Mouse (Mus musculus) hindbrain, embryonic 15.5 days (tissue): ENCODE measurements at regions not wholly inside any gene's neighbourhood (a gene's known extent, or its start where the extent isn't known, plus 50 kb on each side); places are given as distances from the start of the nearest gene placed in this dataset.

Experiments used
- ATAC-seq: fragments of 200-750 bp; cut with Nextera tagmentation; 2 replicates; pipeline ENCODE4 v1.8.0; 2017; ENCODE audit warnings: low read depth, moderate number of reproducible peaks, moderate TSS enrichment; ENCODE audit not compliant: low FRiP score
- H3K27ac ChIP-seq: fragments of 300-500 bp; sonication (generic); replicated peaks from 2 replicates; pipeline ENCODE4 v1.5.1; 2015; ENCODE audit warnings: mild to moderate bottlenecking, inconsistent platforms
- H3K27me3 ChIP-seq: fragments of 300-500 bp; sonication (generic); 2 replicates; pipeline ENCODE4 v1.6.1; 2015; ENCODE audit warnings: control low read depth, inconsistent platforms
- H3K36me3 ChIP-seq: fragments of 300-500 bp; sonication (generic); 2 replicates; pipeline ENCODE4 v1.6.1; 2015; ENCODE audit warnings: control low read depth, inconsistent platforms
- H3K4me1 ChIP-seq: fragments of 300-500 bp; sonication (generic); replicated peaks from 2 replicates; pipeline ENCODE4 v1.6.1; 2015; ENCODE audit warnings: control low read depth, inconsistent platforms
- H3K4me2 ChIP-seq: fragments of 300-500 bp; sonication (generic); 2 replicates; pipeline ENCODE4 v1.6.1; 2015; ENCODE audit warnings: moderate library complexity, mild to moderate bottlenecking, inconsistent platforms
- H3K4me3 ChIP-seq: fragments of 300-500 bp; sonication (generic); 2 replicates; pipeline ENCODE4 v1.5.1; 2015; ENCODE audit warnings: mild to moderate bottlenecking, inconsistent platforms
- H3K9ac ChIP-seq: fragments of 300-500 bp; sonication (generic); 2 replicates; pipeline ENCODE4 v1.6.1; 2015; ENCODE audit warnings: inconsistent platforms
- H3K9me3 ChIP-seq: fragments of 300-500 bp; sonication (generic); 2 replicates; pipeline ENCODE4 v1.6.1; 2016; ENCODE audit warnings: control low read depth, inconsistent platforms
- WGBS: fragments of 180-500 bp; shearing (Covaris S2); methylation state at CpG from one replicate; pipeline ENCODE4 v1.1.7; 2015; 5-methylcytosine and 5-hydroxymethylcytosine counted together

DNA sequence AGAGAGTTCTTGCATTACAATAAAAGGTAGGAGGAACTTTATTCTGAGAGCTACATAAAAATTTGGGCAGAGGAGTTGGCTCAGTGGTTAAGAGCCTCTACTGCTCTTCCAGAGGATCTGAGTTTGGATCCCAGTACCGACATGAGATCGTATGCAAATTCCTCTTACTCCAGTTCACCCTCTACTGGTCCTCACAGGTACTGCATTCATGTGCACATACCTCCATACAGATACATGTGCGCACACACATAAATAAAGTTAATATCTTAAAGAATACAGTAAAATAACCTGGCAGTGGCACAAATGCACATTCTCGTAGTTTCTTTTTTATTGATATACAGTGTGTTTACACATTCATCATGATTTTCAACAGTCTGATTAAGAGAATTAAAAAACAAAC, 232.4 kb downstream of the Vps13c start:
- no peak overlapping the region for H3K27ac ChIP-seq
- no peaks in the 10 kb centered on the region for H3K36me3 ChIP-seq
- no peaks in the 10 kb centered on the region for H3K9me3 ChIP-seq
- H3K4me2 ChIP-seq, result no peak overlapping the region
- 93% methylated on average over 4 of the region's 4 CpGs for WGBS
- no peak overlapping the region for H3K4me3 ChIP-seq
- H3K27me3 ChIP-seq, result no peaks in the 10 kb centered on the region
- no peak for ATAC-seq
- H3K9ac ChIP-seq, result no peak overlapping the region
- H3K4me1 ChIP-seq, result no peaks in the 10 kb centered on the region

DNA sequence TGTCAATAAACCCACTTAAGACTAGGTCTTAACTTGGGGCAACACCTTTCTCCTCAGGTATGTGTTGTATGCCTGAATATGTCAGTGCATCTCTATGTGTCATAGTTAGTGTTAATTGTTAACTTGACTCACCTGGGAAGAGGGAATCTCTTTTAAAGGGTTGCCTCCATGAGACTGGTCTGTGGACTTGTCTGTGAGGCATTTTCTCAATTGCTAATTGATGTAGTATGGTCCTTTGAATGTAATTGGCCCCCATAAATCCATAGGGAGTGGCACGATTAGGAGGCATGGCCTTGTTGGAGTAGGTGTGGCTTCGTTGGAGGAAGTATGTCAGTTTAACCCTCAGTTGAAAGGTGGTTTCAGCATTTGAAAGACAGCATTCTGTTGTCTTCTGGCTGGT, 237.1 kb downstream of the Vps13c start:
- Histone ChIP-seq H3K4me3 (no peak overlapping the region), H3K27ac (no peak overlapping the region), H3K9ac (no peak overlapping the region), H3K4me2 (no peak overlapping the region), H3K9me3 (no peaks in the 10 kb centered on the region), H3K36me3 (no peaks in the 10 kb centered on the region), H3K4me1 (no peaks in the 10 kb centered on the region), H3K27me3 (no peaks in the 10 kb centered on the region)
- no peak for ATAC-seq
- 82% methylated on average over 2 of the region's 2 CpGs for WGBS

DNA sequence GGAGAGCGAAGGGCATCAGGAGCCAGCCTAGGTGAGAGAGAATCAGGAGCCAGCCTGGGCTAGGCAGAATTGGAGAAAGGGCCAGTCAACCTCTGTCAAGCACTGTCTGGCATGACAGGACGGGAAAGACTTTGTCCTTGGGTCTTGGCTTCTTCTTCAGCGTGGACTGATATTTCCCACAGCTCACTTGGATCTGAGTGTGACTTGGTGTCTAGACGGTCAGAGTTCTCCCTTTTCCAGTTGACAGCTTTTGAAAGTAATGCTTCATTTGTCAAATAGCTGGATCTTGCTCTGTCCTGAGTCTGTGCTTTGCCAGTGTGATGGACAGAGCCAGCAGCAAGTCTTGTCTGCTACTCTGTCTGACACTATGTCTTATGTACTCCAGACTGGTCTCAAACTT, 243.1 kb downstream of the Vps13c start:
- WGBS, result 81% methylated on average over 4 of the region's 4 CpGs
- Histone ChIP-seq H3K4me1 (no peaks in the 10 kb centered on the region), H3K4me2 (no peak overlapping the region), H3K27ac (no peak overlapping the region), H3K9ac (no peak overlapping the region), H3K9me3 (no peaks in the 10 kb centered on the region), H3K36me3 (no peaks in the 10 kb centered on the region), H3K4me3 (no peak overlapping the region), H3K27me3 (no peaks in the 10 kb centered on the region)
- no peak for ATAC-seq

DNA sequence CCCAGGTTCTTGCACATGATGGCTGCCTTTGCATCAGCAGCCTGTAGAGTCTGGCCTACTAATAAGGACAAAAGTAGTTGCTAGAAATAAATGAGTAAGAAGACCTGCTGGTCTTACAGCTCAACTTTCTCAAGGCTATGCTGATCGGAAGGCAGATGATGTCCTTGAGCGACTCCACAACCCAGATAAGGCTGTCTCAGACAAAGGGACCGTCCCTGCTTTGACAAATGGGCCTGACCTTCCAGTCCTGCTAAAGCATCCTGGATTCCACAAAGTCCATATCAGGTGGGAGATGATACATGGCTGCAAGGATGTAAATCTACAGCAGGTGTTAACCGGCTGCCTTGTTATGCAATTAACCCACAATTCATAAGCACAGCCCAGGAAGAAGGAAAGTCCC, 244.8 kb downstream of the Vps13c start:
- Histone ChIP-seq H3K27me3 (no peaks in the 10 kb centered on the region), H3K9me3 (no peaks in the 10 kb centered on the region), H3K4me2 (no peak overlapping the region), H3K36me3 (no peaks in the 10 kb centered on the region), H3K4me1 (no peaks in the 10 kb centered on the region), H3K4me3 (no peak overlapping the region), H3K9ac (no peak overlapping the region), H3K27ac (no peak overlapping the region)
- no peak for ATAC-seq
- WGBS, result 81% methylated on average over 4 of the region's 4 CpGs

- H3K4me1 ChIP-seq, result no peaks in the 10 kb centered on the region
- no peak overlapping the region for H3K9ac ChIP-seq
- no peak for ATAC-seq
- H3K27me3 ChIP-seq, result no peaks in the 10 kb centered on the region
- no peaks in the 10 kb centered on the region for H3K9me3 ChIP-seq
- no peaks in the 10 kb centered on the region for H3K36me3 ChIP-seq
- H3K4me3 ChIP-seq, result no peak overlapping the region
- 88% methylated on average over 5 of the region's 5 CpGs for WGBS
- H3K4me2 ChIP-seq, result no peak overlapping the region
- H3K27ac ChIP-seq, result no peak overlapping the region
Observed at GRCm38 (mm10) chr9:68094561-68094960, 254.4 kb downstream of the Vps13c start.

- Histone ChIP-seq H3K4me1 (no peaks in the 10 kb centered on the region), H3K9ac (no peak overlapping the region), H3K27ac (no peak overlapping the region), H3K4me3 (no peak overlapping the region), H3K4me2 (no peak overlapping the region), H3K27me3 (no peaks in the 10 kb centered on the region), H3K36me3 (no peaks in the 10 kb centered on the region), H3K9me3 (no peaks in the 10 kb centered on the region)
- 74% methylated on average over 9 of the region's 9 CpGs for WGBS
- ATAC-seq, result no peak
Observed at GRCm38 (mm10) chr9:68109841-68110240, 269.6 kb downstream of the Vps13c start.

DNA sequence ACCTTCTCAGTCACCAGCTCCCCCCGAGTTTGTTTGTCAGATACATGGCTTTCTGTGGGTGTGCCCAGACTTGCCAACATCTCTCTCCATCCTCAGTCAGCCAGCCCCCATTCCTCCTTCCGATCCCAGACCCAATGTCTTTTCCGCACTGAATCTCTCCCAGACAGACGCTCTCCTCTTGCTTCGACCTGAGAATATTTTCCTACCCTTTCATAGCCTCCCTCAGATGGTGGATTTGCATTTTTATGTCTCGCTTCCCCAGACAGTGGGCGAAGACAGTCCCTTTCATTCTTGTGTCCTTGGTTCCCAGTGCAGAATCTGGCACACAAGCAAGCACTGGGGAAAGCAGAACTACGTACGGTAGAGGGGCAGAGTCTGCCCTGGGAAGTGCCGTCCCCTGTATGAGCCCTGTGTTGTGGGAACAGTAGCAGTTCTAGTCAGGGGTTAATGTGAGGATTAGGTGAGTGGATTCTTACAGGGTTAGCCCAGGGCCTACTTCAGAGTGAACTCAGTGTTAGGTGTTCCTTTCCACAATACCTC, 275.0 kb downstream of the Vps13c start:
- WGBS, result 81% methylated on average over 10 of the region's 10 CpGs
- no peak overlapping the region for H3K27ac ChIP-seq
- H3K4me1 ChIP-seq, result no peaks in the 10 kb centered on the region
- no peak overlapping the region for H3K9ac ChIP-seq
- no peak overlapping the region for H3K4me3 ChIP-seq
- no peaks in the 10 kb centered on the region for H3K36me3 ChIP-seq
- no peaks in the 10 kb centered on the region for H3K9me3 ChIP-seq
- no peaks in the 10 kb centered on the region for H3K27me3 ChIP-seq
- no peak overlapping the region for H3K4me2 ChIP-seq
- ATAC-seq, result no peak

DNA sequence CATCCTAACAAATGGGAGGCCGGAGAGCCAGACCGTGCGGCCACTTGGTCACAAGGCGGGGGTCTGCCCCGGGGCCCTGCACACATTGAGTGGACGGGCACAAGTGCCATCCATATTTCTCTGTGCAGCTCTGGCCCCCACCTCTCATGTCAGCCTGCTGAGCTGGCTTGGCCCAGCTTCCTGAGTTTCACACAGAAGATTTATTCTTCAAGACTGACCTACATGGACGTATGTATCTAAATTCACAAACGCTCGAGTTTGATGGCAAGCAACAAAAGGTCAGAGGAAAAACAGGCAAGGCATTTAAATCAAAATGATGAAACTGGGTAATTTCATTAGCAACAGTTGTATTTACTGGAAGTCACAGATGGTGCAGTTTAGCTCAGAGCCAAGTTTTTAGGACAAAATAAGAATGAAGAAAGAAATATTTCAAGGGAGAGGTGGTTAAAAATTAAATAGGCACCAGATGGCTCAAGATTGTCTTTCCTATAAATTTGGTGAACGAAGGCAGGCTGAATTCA, 276.1 kb downstream of the Vps13c start:
- ATAC-seq, result no peak
- Histone ChIP-seq H3K36me3 (no peaks in the 10 kb centered on the region), H3K4me2 (no peak overlapping the region), H3K9me3 (no peaks in the 10 kb centered on the region), H3K27me3 (no peaks in the 10 kb centered on the region), H3K9ac (no peak overlapping the region), H3K4me1 (no peaks in the 10 kb centered on the region), H3K27ac (no peak overlapping the region), H3K4me3 (no peak overlapping the region)
- WGBS, result 67% methylated on average over 10 of the region's 10 CpGs

- H3K27me3 ChIP-seq, result no peaks in the 10 kb centered on the region
- no peaks in the 10 kb centered on the region for H3K9me3 ChIP-seq
- WGBS, result 76% methylated on average over 2 of the region's 2 CpGs
- no peak overlapping the region for H3K27ac ChIP-seq
- H3K4me3 ChIP-seq, result no peak overlapping the region
- H3K9ac ChIP-seq, result no peak overlapping the region
- no peak overlapping the region for H3K4me2 ChIP-seq
- no peaks in the 10 kb centered on the region for H3K4me1 ChIP-seq
- no peak for ATAC-seq
- H3K36me3 ChIP-seq, result no peaks in the 10 kb centered on the region
Observed at GRCm38 (mm10) chr9:68118266-68118665, 278.1 kb downstream of the Vps13c start.

DNA sequence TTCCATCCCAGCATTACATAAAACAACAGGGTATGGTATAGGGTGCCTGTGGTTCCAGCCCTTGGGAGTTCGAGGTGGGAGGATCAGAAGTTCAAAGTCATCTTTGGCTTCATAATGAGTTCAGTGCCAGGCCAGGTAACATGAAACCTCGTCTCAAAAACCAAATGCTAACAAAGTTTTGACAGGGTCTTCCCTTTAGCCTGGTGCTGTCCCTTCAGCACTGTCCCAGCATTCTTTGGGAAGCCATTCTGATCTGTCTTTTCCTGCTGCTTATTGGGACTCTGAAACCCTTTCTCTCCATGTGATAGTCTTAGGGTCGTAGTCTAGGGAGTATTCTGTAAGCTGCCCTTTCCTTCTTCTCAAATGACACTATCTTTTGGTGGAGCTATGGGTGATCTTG, 282.1 kb downstream of the Vps13c start:
- WGBS, result 68% methylated on average over 3 of the region's 3 CpGs
- ATAC-seq, result no peak
- Histone ChIP-seq H3K4me3 (no peak overlapping the region), H3K27ac (no peak overlapping the region), H3K36me3 (no peaks in the 10 kb centered on the region), H3K4me2 (no peak overlapping the region), H3K4me1 (no peaks in the 10 kb centered on the region), H3K27me3 (no peaks in the 10 kb centered on the region), H3K9ac (no peak overlapping the region), H3K9me3 (no peaks in the 10 kb centered on the region)

DNA sequence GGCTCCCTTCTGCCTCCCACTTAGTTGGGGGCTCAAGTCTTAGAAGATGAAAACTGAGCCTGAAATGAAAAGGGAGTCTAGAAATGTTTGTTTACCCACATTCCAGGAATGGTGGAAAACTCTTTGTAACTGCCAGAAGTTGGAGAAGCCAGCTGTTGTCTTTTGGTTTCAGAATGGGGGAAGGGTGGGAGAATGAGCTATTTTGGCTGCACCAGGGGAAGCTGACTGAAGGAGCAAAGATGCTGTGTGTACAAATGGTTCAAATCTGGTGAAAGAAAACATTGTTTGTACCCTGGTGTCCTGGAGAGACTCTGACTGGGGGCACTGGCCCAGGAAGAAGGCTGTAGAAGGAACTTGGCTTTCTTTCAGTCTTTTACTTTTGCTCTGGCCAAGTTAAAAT, 291.1 kb downstream of the Vps13c start:
- no peaks in the 10 kb centered on the region for H3K27me3 ChIP-seq
- H3K27ac ChIP-seq, result no peak overlapping the region
- ATAC-seq, result no peak
- no peaks in the 10 kb centered on the region for H3K36me3 ChIP-seq
- H3K4me2 ChIP-seq, result no peak overlapping the region
- H3K4me1 ChIP-seq, result no peaks in the 10 kb centered on the region
- no peaks in the 10 kb centered on the region for H3K9me3 ChIP-seq
- H3K4me3 ChIP-seq, result no peak overlapping the region
- no peak overlapping the region for H3K9ac ChIP-seq

DNA sequence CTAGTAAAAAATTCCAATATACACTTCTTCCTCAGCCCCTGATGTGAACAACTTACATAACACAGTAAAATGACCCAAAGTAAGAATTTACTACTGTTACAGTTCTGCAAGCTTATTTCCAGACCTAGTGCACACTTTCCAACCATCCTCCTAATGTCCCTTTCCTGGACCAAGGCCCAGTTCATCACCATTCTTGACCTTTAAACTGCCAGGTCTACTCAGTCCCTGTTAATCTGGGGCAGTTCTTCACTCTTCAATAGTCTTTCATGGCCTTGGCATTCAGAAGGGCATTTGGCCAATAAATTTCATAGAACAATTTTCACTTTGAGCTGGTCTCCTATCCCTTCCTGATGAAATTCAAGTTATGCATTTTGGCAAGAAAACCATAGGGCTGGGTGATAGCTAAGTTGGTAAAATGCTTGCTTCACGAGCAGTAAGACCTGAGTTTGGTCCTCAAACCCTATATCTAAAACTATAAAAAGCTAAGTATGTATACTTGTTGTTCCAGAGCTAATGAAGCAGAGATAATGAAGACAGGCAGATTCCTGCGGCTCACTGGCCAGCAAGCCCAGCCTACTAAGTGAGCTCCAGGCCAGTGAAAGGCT, 295.4 kb downstream of the Vps13c start:
- H3K27ac ChIP-seq, result no peak overlapping the region
- no peak overlapping the region for H3K4me3 ChIP-seq
- H3K4me1 ChIP-seq, result no peaks in the 10 kb centered on the region
- no peaks in the 10 kb centered on the region for H3K36me3 ChIP-seq
- WGBS, result 33% methylated on average over 2 of the region's 2 CpGs
- no peaks in the 10 kb centered on the region for H3K27me3 ChIP-seq
- no peak overlapping the region for H3K4me2 ChIP-seq
- H3K9me3 ChIP-seq, result no peaks in the 10 kb centered on the region
- ATAC-seq, result no peak
- H3K9ac ChIP-seq, result no peak overlapping the region
